Mouse (Mus musculus): ENCODE measurements at regions not wholly inside any gene's neighbourhood (a gene's known extent, or its start where the extent isn't known, plus 50 kb on each side); places are given as distances from the start of the nearest gene placed in this dataset.
"Not testable (repeated sequence)": the region's sequence is repeated elsewhere in the genome, so short reads cannot be mapped to it uniquely, and the experiment has no call there.

- DNase-seq, result no peak
These were observed 943.7 kb upstream of the Prmt6 start for GRCm38 (mm10) chr3:111194541-111194940.

DNA sequence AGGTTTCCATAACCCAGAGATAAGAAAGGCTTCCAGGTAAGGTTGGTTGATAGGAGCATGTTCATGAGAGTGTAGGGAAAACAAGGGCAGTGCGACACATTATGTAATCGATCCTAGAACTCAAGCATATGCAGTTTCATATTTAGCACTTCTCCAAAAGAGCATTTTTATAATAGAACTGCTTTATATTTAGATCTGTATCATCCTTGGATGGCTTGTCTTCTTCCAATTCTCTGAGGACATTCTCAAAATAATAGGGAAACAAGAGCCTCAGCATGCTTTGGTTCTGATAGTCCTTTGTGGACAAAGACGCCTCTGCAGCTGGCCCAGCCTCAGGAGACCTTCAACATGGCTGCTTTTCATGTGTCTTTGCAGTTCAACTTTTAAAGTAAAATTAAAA lies 915.9 kb upstream of the Prmt6 start:
- no peak for DNase-seq

- DNase-seq, result not testable (repeated sequence)
These were observed 890.4 kb upstream of the Prmt6 start for GRCm38 (mm10) chr3:111141196-111141595.

DNA sequence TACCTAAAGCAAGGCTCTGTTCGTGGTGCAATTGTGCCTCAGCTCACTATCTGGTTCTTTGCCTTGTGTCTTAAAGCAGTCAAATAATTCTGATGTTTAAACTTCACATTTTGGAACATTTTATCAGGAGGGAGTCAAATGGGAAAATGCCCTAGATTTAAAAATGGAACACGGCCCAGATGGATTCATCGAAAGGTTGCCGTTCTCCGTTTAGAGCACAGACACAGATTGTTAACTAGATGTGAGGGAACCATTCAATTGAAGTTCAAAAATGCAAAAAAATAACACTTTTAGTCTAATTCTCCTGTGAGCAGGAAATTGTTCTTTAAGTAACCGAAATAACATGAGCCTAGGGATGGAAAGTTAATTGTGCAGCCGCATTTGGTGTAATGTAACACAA lies 858.2 kb upstream of the Prmt6 start:
- DNase-seq, result no peak

- DNase-seq, result peak in 1 of 2 experiments; percentile 13
These were observed 851.8 kb upstream of the Prmt6 start for GRCm38 (mm10) chr3:111102646-111103045.

- no peak for DNase-seq
These were observed 823.5 kb upstream of the Prmt6 start for GRCm38 (mm10) chr3:111074311-111074710.

GRCm38 (mm10) chr3:111070301-111070700 lies 819.5 kb upstream of the Prmt6 start:
- DNase-seq, result no peak

DNA sequence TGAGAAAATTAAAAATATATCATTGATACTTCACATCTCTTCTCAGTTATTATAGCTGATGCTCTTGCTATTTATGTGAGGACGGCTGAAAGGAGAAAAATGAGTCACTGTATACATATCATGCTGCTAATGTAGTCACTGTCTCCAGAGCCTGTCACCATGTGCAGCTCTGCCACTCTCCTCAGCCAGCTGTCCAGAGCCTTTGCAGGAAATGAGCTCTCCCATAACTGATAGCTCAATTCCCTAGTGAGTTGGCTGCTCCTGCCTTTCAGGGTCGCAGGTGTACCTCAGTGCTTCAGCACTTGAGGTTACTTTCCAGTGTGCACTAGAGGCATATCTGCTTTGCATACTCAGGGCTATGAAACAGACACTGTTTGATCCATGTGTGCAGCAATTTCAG lies 819.0 kb upstream of the Prmt6 start:
- no peak for DNase-seq

- peak; percentile 15 to 29 for DNase-seq
These were observed 818.4 kb upstream of the Prmt6 start for GRCm38 (mm10) chr3:111069156-111069555.

DNA sequence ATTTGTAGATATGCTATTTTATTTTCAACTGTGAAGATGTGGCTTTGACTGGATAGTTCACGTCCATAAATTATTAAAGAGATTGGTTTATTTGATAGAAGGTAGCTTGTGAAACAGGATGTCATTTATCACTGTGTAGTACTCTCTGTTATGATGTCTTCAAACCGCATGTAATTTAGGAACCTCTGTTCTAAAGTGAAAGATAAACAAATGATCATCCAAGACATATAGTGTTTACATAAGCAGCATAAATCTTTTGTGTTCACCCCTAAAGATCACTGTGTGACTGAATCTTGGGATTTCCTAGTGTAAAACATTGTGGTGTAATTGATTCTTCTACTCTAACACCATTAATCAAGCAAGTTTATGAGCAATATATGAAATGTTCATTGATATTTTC lies 798.8 kb upstream of the Prmt6 start:
- DNase-seq, result no peak
